Mouse (Mus musculus) liver (tissue): ENCODE results near the gene Aimp2.

Experiments
- DNase-seq: peaks from one replicate; pipeline ENCODE4 v3.0.0-alpha.2; 2020; ENCODE audit warnings: mixed read lengths

The Aimp2 gene

GRCm38 (mm10) chr5:143897635-143898330 lies 11.9 kb downstream of the Aimp2 start, which contains the start of gene Ankrd61:
Gene Ankrd61 (minus strand): TSS chr5:143897685.
- DNase-seq, result no peak

- DNase-seq, result peak; percentile 61
Observed at GRCm38 (mm10) chr5:143893396-143893795, 16.3 kb downstream of the Aimp2 start.

GRCm38 (mm10) chr5:143892255-143892886 lies 17.3 kb downstream of the Aimp2 start:
- DNase-seq, result no peak

DNA sequence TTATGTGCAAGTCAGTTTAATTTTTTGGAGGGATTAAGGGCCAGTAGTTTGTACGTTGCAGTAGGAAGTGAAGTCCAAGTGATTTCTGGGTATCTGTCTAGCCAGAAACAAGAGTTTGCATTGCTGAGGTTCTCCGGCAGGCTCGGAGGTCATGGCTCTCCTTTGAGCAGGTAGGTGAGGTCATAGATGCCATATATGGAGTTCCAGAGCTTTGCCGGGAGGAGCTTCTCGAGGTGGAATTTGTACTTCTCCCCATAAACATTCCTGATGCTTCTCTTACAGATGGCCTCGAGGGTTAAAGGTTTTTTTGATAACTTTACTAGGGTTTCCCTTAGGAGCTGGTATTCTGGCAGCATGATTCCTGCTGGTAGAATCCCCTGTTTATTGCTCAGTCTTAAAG lies 18.9 kb downstream of the Aimp2 start:
- no peak for DNase-seq

DNA sequence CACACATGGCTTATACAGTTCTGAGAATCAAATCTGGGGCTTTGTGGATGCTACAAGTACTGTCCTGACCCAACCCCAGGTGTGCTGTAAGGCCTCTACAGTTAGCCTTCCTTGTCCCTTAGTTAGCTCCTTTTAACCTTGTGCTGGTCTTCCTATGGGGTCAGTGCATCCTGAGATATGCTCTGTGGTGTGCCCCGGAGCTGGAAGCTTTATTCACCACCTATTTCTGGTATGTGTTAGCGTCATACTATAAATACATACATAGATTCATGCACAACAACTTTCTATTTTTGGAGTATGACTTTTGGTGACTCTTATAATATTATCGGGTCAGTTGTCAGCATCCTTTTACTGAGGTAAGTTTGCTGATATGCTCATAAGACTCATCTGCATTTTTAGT lies 24.4 kb downstream of the Aimp2 start:
- DNase-seq, result no peak

- no peak for DNase-seq
Observed at GRCm38 (mm10) chr5:143874571-143874970, 35.1 kb downstream of the Aimp2 start.

- DNase-seq, result no peak
Observed at GRCm38 (mm10) chr5:143871547-143872169, 38.0 kb downstream of the Aimp2 start.
